Mouse (Mus musculus): ENCODE data around the gene Nek7.

- no peak for TF ChIP-seq POLR2A (IDR thresholded peaks at IDR 0.05; ENCODE audit: borderline replicate concordance, extremely low read depth, insufficient read depth, insufficient read length, poor library complexity, severe bottlenecking)
- TF ChIP-seq CTCF (IDR thresholded peaks at IDR 0.05; ENCODE audit: borderline replicate concordance, extremely low read depth, insufficient read depth, insufficient read length), result no peak
Observed at GRCm38 (mm10) chr1:138560733-138561132, 59.2 kb downstream of the Nek7 start.

Data from brain, embryonic 14.5 days (tissue).